Mouse (Mus musculus) right cerebral cortex, adult 18-20 months (tissue): ENCODE measurements around the gene Rccd1.
"Not testable (repeated sequence)": the region's sequence is repeated elsewhere in the genome, so short reads cannot be mapped to it uniquely, and the experiment has no call there.

Source experiments
- DNase-seq: peaks from one replicate; pipeline ENCODE4 v3.0.0; 2022; ENCODE audit warnings: mixed read lengths

The Rccd1 gene

GRCm38 (mm10) chr7:80343270-80344018 lies 19.2 kb upstream of the Rccd1 start:
- DNase-seq = no peak

DNA sequence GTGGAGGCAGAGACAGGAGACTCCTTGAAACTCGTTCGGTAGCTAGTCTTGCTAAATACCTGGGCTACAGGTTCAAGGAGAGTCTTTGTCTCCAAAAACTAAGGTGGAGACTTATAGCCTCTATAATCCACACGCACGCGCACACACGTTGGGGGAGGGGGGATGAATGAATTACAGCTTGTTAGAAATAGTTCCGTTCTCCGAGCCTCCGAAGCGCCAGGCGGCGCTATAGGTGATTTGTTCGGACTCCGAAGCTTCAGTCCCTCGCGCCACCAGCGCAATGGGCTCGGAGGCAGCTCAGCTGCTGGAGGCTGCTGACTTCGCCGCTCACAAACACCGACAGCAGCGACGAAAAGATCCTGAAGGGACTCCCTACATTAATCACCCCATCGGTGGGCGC lies 18.6 kb upstream of the Rccd1 start, which contains the start of gene Hddc3:
Hddc3 (plus strand) TSS at position 247 of the 400 bp plus-strand sequence.
- peak; percentile 95 for DNase-seq

- DNase-seq = no peak
Observed at GRCm38 (mm10) chr7:80341793-80342192, 17.5 kb upstream of the Rccd1 start.

DNA sequence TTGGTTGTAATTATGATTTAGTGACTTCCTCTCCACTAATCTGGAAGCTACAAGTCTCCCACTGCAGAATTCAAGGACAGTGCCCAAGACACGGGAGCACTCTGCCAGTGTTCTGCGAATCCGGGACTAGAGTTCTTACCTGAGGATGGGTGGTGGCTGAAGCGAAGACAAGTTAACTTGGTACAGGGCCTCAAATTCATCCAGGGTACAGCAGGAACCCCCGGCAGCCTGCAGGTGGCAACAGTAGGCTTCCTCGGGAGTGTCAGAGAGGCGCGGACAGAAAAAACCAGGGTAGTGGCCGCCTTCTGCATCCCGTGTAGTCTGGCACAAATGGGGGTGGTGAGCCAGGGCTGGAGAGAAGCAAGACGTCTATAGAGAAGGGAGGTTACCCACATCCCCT lies 16.5 kb upstream of the Rccd1 start, which contains the start of gene Unc45a:
Unc45a (minus strand) TSS at position 213 of the 400 bp plus-strand sequence.
- peak; percentile 76 for DNase-seq

DNA sequence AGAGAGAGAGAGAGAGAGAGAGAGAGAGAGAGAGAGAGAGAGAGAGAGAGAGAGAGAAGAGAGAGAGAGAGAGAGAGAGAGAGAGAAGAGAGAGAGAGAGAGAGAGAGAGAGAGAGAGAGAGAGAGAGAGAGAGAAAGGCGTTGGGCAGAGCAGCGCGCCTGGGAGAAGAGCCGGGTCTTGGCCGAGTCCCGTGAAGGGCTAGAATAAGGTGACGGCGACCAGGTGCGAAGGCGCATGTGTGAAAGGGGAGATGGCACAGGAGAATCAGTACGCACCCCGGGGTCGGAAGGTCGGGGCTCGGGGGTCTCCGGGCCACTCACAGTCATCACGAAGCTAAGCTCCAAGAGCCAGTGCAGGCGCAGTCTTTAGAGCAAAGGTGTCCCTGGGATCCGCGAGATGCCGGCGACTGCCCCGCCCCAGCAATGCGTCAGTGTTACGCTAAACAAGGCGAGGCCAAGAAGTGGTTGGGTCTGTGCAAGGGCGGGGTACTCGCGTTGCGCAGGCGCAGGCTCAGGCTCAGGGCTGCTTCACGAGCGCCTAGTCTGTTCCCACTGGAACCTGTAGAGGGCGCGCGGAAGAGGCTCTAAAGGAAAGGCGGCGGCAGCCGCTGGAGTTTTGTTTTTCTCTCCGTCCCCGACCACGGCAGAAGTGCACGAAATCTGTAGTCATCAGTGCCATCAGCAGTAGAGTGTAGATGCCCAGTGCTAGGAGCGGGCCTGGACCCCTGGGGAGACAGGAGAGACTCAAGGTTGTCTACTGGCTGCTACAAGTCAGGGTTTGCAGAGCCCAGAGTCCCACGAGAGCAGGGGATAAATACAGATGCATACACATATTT lies 15.8 kb upstream of the Rccd1 start:
- peak; percentile 98 for DNase-seq

- DNase-seq = no peak
Observed at GRCm38 (mm10) chr7:80339371-80339770, 15.1 kb upstream of the Rccd1 start.

- no peak for DNase-seq
Observed at GRCm38 (mm10) chr7:80336932-80337331, 12.7 kb upstream of the Rccd1 start.

DNA sequence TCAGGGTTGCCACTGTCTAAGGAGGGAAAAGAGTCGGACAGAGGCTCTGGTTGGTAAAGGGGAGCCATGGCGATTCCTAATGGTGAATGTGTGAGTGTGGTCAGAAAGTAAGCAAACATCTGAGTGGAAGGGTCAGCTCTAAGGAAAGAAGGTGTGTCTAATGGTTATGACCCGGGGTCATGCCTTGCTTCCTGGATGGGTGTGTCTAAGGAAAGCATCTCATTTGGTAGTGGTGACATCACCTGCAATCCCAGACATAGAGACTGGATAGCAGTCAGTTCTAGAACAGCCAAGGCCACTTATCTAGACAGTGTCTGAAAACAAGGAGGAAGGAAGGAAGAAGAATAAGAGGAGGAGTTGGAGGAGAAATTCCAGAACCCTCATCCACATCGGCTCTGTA lies 10.6 kb upstream of the Rccd1 start:
- DNase-seq = no peak

GRCm38 (mm10) chr7:80331433-80331832 lies 7.2 kb upstream of the Rccd1 start:
- no peak for DNase-seq

DNA sequence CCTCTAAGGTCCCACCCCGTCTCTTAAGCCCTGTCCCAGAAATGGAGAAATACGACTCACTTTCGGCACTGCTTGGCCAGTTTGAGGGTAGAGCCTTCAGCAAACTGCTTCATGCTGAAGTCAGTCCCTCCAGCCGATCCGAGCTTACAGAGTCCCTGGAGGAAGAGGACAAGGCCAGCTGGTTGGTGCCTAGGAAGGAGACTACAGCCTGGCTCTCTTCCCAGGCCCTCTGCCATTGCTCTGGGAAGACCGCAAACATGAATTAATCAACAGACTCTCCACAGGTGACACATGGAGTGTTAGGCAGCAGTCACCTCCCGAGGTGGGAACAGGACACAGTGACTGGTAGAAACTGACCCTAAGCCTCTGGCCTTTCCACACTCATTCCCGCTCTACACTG lies 6.0 kb upstream of the Rccd1 start:
- no peak for DNase-seq

GRCm38 (mm10) chr7:80326076-80326475 lies 1.8 kb upstream of the Rccd1 start:
- DNase-seq = no peak

DNA sequence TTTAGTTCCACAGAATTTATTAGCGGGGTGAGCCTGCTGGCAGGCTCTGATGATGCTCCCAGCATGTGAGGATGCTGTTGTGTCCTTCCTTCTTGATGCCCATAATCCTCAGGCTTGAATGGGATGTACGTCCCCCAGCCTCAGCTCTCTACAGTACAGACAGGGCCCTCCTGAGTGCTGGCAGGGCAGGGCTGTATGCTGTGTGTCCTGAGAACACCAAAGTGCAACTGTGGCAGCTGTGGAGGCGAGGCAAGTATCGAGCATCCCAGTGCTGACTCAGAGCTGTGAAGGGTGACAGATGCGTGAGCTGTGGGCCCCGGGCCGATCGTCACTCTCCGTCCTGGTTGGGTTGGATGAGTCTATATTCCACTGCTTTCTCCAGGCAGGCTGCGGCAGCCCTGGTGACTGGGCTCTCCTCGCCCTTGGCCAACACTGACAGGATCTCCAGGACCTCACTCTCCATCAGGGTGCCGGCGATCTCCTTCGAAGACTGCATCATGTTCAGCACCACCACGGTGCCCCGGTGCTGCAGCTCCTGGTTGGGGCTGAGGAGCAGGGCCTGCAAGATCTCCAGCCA lies 1.1 kb upstream of the Rccd1 start:
- DNase-seq = no peak

DNA sequence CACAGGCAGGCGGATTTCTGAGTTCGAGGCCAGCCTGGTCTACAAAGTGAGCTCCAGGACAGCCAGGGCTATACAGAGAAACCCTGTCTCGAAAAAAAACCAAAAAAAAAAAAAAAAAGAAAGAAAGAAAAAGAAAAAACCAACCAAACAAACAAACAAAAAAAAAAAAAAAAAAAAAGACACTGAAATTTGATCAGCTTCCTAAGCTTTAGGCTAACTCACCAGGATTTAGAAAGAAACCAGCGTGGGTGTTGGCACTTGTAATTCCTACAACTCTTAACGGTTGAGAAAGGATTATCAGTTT lies 514 bp upstream of the Rccd1 start:
- DNase-seq = not testable (repeated sequence)

DNA sequence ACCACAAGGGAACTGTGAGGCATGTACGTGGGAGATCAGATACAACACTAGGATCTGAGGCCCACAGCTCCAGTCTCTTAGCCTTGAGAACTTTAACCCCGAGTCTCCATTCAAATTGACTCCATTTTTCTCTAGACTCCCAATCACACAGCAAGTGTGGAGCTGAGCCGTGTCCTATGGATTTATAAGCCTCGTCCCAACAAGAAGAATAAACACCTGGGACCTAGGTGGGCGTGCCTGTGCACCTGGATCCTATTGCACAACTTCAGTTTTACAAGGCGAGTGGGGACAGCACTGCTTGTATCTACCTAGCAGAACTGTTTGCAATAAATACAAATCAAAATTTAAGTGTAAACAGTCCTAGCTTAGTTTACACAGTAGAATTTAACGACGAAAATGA lies 918 bp downstream of the Rccd1 start:
- DNase-seq = no peak

DNA sequence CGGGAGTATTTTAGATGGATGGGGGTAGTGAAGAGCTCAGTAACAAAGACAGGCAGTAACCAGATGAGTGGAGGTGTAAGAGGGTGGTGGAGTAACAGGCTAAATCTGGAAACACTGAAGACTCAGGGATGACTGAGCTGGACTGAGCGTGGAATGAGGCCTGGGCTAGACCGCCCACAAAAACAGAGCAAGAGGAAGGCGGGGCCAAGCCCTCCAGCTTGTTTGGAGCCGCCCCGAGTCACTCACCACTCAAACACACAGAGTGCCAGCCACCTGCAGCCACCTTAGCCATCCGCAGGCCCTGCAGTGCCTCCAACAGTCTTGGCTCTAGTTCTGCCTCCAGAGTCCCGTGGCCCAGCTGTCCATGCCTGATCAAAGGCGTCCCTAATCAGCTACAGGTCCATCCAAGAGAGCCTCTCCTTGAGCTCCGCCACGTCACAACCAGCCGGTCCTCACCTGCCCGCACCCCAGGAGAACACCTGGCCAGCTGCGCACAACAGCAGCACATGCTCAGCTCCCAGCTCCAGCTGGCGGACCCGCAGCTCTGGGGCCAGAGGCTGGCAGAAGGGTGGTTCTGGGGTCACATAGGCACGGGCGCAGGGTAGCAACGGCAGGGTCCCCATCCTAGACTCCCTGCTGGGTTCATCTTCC lies 4.3 kb downstream of the Rccd1 start:
- DNase-seq = no peak

DNA sequence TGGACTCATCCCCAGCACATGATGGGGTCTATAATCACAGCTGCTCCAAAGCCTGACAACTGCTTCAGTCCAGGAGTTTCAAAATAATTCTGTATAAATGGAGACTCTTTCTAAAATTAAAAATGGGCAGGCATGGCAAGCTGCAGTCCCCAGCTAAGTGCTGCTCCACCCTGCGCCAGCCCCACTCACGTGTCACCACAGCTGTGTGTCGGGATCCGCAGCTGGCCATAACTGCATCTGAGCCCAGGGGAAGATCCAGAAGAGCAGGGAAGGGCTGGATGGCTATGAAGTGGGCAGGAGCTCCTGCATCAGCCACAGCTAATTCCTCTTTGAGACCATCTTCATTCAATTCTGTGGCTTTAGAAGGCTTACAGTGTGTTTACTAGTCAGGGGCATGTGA lies 5.6 kb downstream of the Rccd1 start:
- no peak for DNase-seq

GRCm38 (mm10) chr7:80317439-80318115 lies 6.7 kb downstream of the Rccd1 start:
- DNase-seq = no peak

GRCm38 (mm10) chr7:80315733-80316132 lies 8.5 kb downstream of the Rccd1 start:
- no peak for DNase-seq

DNA sequence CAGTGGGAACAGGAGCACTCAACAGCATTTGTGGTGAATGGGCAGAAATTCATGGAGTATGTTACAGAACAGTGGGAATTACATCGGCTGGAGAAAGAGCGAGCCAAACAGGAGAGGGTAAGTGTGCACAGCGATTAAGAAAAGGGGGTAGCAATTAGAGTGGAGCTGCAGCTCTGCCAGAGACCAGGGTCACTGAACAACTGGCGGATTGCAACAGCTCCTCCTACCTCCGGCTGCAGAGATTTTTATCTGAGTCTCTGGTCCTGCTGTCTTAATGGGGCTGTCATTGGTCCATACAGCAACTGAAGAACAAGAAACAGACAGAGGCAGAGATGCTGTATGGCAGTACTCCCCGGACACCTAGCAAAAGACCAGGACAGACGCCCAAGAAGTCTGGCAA lies 13.5 kb downstream of the Rccd1 start:
- no peak for DNase-seq

DNA sequence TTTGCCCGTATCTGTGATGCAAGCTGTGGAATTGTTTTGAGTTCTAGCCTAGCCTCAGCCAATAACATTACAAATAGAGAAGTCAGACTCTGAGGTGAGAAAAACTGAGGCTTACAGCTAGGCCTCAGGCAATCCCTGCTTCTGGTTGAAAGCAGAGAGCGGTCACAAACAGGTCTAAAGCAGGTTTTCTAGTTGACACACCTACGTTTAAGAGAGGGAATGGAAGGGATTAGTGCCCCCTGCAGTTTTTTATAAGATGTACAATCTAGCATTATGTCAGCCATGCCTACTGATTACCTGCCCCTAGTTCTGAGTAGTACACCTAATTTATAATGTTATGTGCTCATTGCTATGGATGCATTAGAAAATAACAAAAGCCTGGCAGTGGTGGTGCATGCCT lies 16.5 kb downstream of the Rccd1 start:
- DNase-seq = no peak

- DNase-seq = no peak
Observed at GRCm38 (mm10) chr7:80301522-80301921, 22.7 kb downstream of the Rccd1 start.

DNA sequence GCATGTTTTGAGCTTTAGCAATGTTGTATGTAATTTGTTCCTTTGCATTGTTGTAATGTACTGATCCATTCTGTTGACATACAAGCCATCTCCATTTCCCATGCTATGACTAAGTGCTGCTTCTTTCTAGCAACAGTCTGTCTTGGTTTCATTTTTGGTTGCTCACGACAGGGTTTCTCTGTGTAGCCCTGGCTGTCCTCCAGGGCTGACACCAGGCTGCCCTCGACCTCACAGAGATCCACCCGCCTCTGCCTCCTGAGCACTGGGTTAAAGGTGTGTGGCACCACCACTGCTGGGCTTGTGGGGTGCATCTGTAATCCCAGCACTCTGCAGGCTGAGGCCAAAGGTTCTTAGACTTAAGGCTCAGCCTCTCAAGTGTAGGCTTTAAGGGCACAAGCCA lies 24.7 kb downstream of the Rccd1 start:
- no peak for DNase-seq

GRCm38 (mm10) chr7:80298754-80299153 lies 25.5 kb downstream of the Rccd1 start:
- DNase-seq = no peak
